Mouse (Mus musculus): Measurements from ENCODE around the gene Olfr1196. TPM values are rescaled to one million over a fixed set of nuclear protein-coding genes. Genes with fewer than 3 reads are reported as not detected.
"Not testable (repeated sequence)": the region's sequence is repeated elsewhere in the genome, so short reads cannot be mapped to it uniquely, and the experiment has no call there.

Gene Olfr1196
- polyA plus RNA-seq (2011; ENCODE audit: insufficient read length, low read depth, missing spikeins) = not detected in 2 replicates

DNA sequence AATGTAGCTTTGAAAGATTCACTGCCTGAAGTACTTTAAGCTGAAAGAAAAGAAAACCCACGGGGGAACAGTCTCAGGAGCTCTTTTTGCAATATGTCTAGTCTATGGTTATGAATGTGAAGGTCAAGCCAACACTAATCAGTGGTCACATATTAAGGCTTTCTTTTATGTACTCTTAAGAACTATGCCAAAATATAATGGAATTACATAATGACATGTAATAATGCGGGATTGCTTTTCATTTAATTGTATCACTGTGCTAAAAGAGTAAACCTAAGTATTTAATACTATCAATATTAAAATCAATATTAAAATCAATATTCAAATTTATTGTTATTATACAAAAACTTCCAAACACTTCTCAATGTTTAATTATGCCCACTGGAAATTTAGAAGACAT, at the start of gene Olfr1196:
Gene Olfr1196 (minus strand): TSS at position 101 of the 400 bp plus-strand sequence.
- Histone ChIP-seq H3K27ac (ENCODE audit: insufficient read depth, low read length) (no peak within 1 kb of the TSS), H3K4me1 (ENCODE audit: control insufficient read depth, insufficient read depth, low read length) (no peaks in the 10 kb centered on the region), H3K4me3 (ENCODE audit: insufficient read depth, low read length) (no peak within 1 kb of the TSS)
- TF ChIP-seq POLR2A (IDR thresholded peaks at IDR 0.05; ENCODE audit: low read depth, low read length) = no peak
- no peak for TF ChIP-seq CTCF (IDR thresholded peaks at IDR 0.05; ENCODE audit: borderline replicate concordance, insufficient read depth, low read length)

GRCm38 (mm10) chr2:88751270-88751669, 46.9 kb upstream of the Olfr1196 start, which contains the start of gene Olfr1198:
Gene Olfr1198, minus strand, starts transcription at chr2:88751370.
- H3K4me1 ChIP-seq (ENCODE audit: control insufficient read depth, insufficient read depth, low read length) = no peaks in the 10 kb centered on the region
- no peak for TF ChIP-seq CTCF (IDR thresholded peaks at IDR 0.05; ENCODE audit: borderline replicate concordance, insufficient read depth, low read length)
- no peak for TF ChIP-seq POLR2A (IDR thresholded peaks at IDR 0.05; ENCODE audit: low read depth, low read length)
- no peak within 1 kb of the TSS for H3K4me3 ChIP-seq (ENCODE audit: insufficient read depth, low read length)
- no peak within 1 kb of the TSS for H3K27ac ChIP-seq (ENCODE audit: insufficient read depth, low read length)

- Histone ChIP-seq H3K4me1 (ENCODE audit: control insufficient read depth, insufficient read depth, low read length) (no peaks in the 10 kb centered on the region), H3K4me3 (ENCODE audit: insufficient read depth, low read length) (no peak overlapping the region)
Observed at GRCm38 (mm10) chr2:88743379-88743778, 39.0 kb upstream of the Olfr1196 start.

DNA sequence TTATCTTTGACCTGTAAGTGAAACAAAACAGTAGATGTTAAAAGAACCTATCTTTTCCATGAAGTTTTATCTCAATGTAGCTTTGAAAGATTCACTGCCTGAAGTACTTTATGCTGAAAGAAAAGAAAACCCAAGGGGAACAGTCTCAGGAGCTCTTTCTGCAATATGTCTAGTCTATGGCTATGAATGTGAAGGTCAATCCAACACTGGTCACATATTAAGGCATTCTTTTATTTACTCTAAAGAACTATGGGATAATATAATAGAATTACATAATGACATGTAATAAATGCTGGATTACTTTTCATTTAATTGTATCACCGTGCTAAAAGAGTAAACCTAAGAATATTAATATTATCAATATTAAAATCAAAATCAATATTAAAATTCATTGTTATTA, 27.9 kb upstream of the Olfr1196 start, which contains the start of gene Olfr1197:
Gene Olfr1197 (minus strand): TSS at position 101 of the 400 bp plus-strand sequence.
- Histone ChIP-seq H3K27ac (ENCODE audit: insufficient read depth, low read length) (no peak within 1 kb of the TSS), H3K4me3 (ENCODE audit: insufficient read depth, low read length) (no peak within 1 kb of the TSS), H3K4me1 (ENCODE audit: control insufficient read depth, insufficient read depth, low read length) (no peaks in the 10 kb centered on the region)
- TF ChIP-seq CTCF (IDR thresholded peaks at IDR 0.05; ENCODE audit: borderline replicate concordance, insufficient read depth, low read length) (no peak), POLR2A (IDR thresholded peaks at IDR 0.05; ENCODE audit: low read depth, low read length) (no peak)

More at GRCm38 (mm10) chr2:88743379-88743778, 39.0 kb upstream of the Olfr1196 start:
- TF ChIP-seq CTCF (IDR thresholded peaks at IDR 0.05; ENCODE audit: borderline replicate concordance, insufficient read depth, low read length) (no peak), POLR2A (IDR thresholded peaks at IDR 0.05; ENCODE audit: low read depth, low read length) (no peak)
- H3K27ac ChIP-seq (ENCODE audit: insufficient read depth, low read length) = no peak overlapping the region

GRCm38 (mm10) chr2:88689087-88689486, 15.3 kb downstream of the Olfr1196 start, which contains the start of gene Olfr1195:
Gene Olfr1195, minus strand, starts transcription at chr2:88689187.
- H3K4me3 ChIP-seq (ENCODE audit: insufficient read depth, low read length) = no peak within 1 kb of the TSS
- H3K27ac ChIP-seq (ENCODE audit: insufficient read depth, low read length) = no peak within 1 kb of the TSS
- H3K4me1 ChIP-seq (ENCODE audit: control insufficient read depth, insufficient read depth, low read length) = no peaks in the 10 kb centered on the region
- TF ChIP-seq CTCF (IDR thresholded peaks at IDR 0.05; ENCODE audit: borderline replicate concordance, insufficient read depth, low read length) (no peak), POLR2A (IDR thresholded peaks at IDR 0.05; ENCODE audit: low read depth, low read length) (no peak)

DNA sequence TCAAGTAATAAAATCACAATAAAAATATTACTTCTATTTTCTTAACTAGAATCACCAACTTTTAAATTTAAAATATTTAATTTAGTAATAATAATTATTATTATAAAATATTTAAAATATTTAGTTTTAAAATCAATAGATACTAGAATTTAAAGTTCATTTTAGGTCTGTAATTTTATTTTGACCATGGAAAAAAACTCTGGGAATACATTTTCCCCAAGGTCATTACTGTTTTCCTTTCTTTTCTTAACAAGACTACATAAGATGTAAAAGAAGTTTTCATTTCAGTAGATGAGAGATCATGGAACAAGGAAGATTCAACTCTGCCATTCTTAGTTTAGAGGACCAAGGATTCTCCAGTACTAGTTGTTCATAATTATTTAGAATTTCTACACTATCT, 29.1 kb downstream of the Olfr1196 start, which contains the start of gene Olfr1193:
Gene Olfr1193 (plus strand): TSS at position 301 of the 400 bp plus-strand sequence.
- H3K27ac ChIP-seq (ENCODE audit: insufficient read depth, low read length); H3K4me1 ChIP-seq (ENCODE audit: control insufficient read depth, insufficient read depth, low read length); H3K4me3 ChIP-seq (ENCODE audit: insufficient read depth, low read length): not testable (repeated sequence)

DNA sequence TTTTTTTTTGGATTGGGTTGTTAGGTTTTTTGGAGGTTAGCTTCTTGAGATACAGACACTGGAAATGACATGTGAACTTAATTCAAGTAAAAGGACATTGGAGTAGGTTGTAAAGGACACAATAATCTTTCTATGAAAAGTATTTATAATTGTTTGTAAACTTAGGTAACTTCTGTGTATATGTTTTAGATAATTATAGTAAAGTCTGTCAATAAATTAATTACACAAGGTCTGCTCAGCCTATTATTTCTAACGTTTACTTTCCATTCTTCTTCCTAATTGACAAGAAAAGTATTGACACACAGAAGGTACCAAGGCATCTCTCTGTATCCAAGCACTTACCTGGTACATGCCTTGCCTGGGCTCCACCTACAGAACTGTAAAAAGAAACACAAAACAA, 56.2 kb downstream of the Olfr1196 start, which contains the start of gene Olfr1192-ps1:
Gene Olfr1192-ps1 (plus strand): TSS at position 301 of the 400 bp plus-strand sequence.
- no peak for TF ChIP-seq CTCF (IDR thresholded peaks at IDR 0.05; ENCODE audit: borderline replicate concordance, insufficient read depth, low read length)
- TF ChIP-seq POLR2A (IDR thresholded peaks at IDR 0.05; ENCODE audit: low read depth, low read length) = no peak
- Histone ChIP-seq H3K4me3 (ENCODE audit: insufficient read depth, low read length) (no peak within 1 kb of the TSS), H3K27ac (ENCODE audit: insufficient read depth, low read length) (no peak within 1 kb of the TSS), H3K4me1 (ENCODE audit: control insufficient read depth, insufficient read depth, low read length) (no peaks in the 10 kb centered on the region)

Other genes starting within 250 kb of the Olfr1196 start
- not detected in 2 replicates for gene Olfr1183, start 249.7 kb downstream of the Olfr1196 start, polyA plus RNA-seq (2011; ENCODE audit: insufficient read length, low read depth, missing spikeins)
- not detected in 2 replicates for gene Olfr1184, start 221.0 kb downstream of the Olfr1196 start, polyA plus RNA-seq (2011; ENCODE audit: insufficient read length, low read depth, missing spikeins)
- gene Olfr1185-ps1, start 211.3 kb downstream of the Olfr1196 start, polyA plus RNA-seq (2011; ENCODE audit: insufficient read length, low read depth, missing spikeins) = not detected in 2 replicates
- not detected in 2 replicates for gene Olfr1186, start 186.0 kb downstream of the Olfr1196 start, polyA plus RNA-seq (2011; ENCODE audit: insufficient read length, low read depth, missing spikeins)
- gene Olfr1188, start 147.7 kb downstream of the Olfr1196 start, polyA plus RNA-seq (2011; ENCODE audit: insufficient read length, low read depth, missing spikeins) = not detected in 2 replicates
- gene Olfr1189, start 118.1 kb downstream of the Olfr1196 start, polyA plus RNA-seq (2011; ENCODE audit: insufficient read length, low read depth, missing spikeins) = not detected in 2 replicates
- gene Olfr1191-ps1, start 64.1 kb downstream of the Olfr1196 start, polyA plus RNA-seq (2011; ENCODE audit: insufficient read length, low read depth, missing spikeins) = not detected in 2 replicates
- not detected in 2 replicates for gene Olfr1192-ps1, start 56.1 kb downstream of the Olfr1196 start, polyA plus RNA-seq (2011; ENCODE audit: insufficient read length, low read depth, missing spikeins)
- gene Olfr1193, start 29.0 kb downstream of the Olfr1196 start, polyA plus RNA-seq (2011; ENCODE audit: insufficient read length, low read depth, missing spikeins) = not detected in 2 replicates
- not detected in 2 replicates for gene Olfr1195, start 15.4 kb downstream of the Olfr1196 start, polyA plus RNA-seq (2011; ENCODE audit: insufficient read length, low read depth, missing spikeins)
- not detected in 2 replicates for gene Olfr1197, start 27.8 kb upstream of the Olfr1196 start, polyA plus RNA-seq (2011; ENCODE audit: insufficient read length, low read depth, missing spikeins)
- gene Olfr1198, start 46.8 kb upstream of the Olfr1196 start, polyA plus RNA-seq (2011; ENCODE audit: insufficient read length, low read depth, missing spikeins) = not detected in 2 replicates
- gene Olfr1199, start 55.9 kb upstream of the Olfr1196 start, polyA plus RNA-seq (2011; ENCODE audit: insufficient read length, low read depth, missing spikeins) = not detected in 2 replicates
- gene Olfr1200, start 65.9 kb upstream of the Olfr1196 start, polyA plus RNA-seq (2011; ENCODE audit: insufficient read length, low read depth, missing spikeins) = not detected in 2 replicates
- gene Olfr1201, start 88.4 kb upstream of the Olfr1196 start, polyA plus RNA-seq (2011; ENCODE audit: insufficient read length, low read depth, missing spikeins) = not detected in 2 replicates
- not detected in 2 replicates for gene Olfr1202, start 109.9 kb upstream of the Olfr1196 start, polyA plus RNA-seq (2011; ENCODE audit: insufficient read length, low read depth, missing spikeins)
- gene Olfr1205, start 125.1 kb upstream of the Olfr1196 start, polyA plus RNA-seq (2011; ENCODE audit: insufficient read length, low read depth, missing spikeins) = not detected in 2 replicates
- not detected in 2 replicates for gene Olfr1204, start 144.7 kb upstream of the Olfr1196 start, polyA plus RNA-seq (2011; ENCODE audit: insufficient read length, low read depth, missing spikeins)
- gene Olfr1206, start 158.6 kb upstream of the Olfr1196 start, polyA plus RNA-seq (2011; ENCODE audit: insufficient read length, low read depth, missing spikeins) = not detected in 2 replicates
- not detected in 2 replicates for gene Olfr1208, start 197.7 kb upstream of the Olfr1196 start, polyA plus RNA-seq (2011; ENCODE audit: insufficient read length, low read depth, missing spikeins)
- not detected in 2 replicates for gene Olfr1209, start 210.6 kb upstream of the Olfr1196 start, polyA plus RNA-seq (2011; ENCODE audit: insufficient read length, low read depth, missing spikeins)
- not detected in 2 replicates for gene Olfr1211, start 233.5 kb upstream of the Olfr1196 start, polyA plus RNA-seq (2011; ENCODE audit: insufficient read length, low read depth, missing spikeins)
- gene Olfr1212, start 249.4 kb upstream of the Olfr1196 start, polyA plus RNA-seq (2011; ENCODE audit: insufficient read length, low read depth, missing spikeins) = not detected in 2 replicates

Data from embryonic fibroblast, embryonic 13.5 days (primary cell).